Mouse (Mus musculus) myocyte (in vitro differentiated cells): ENCODE data around the gene Sf3b6. TPM values are rescaled to one million over a fixed set of nuclear protein-coding genes. Genes with fewer than 3 reads are reported as not detected.

Experiments
- H3K27me3 ChIP-seq: one replicate; pipeline ENCODE4 v1.6.1; 2011; ENCODE audit not compliant: control insufficient read depth, insufficient read depth, insufficient read length
- H3K36me3 ChIP-seq: one replicate; pipeline ENCODE4 v1.6.1; 2011; ENCODE audit not compliant: control insufficient read depth, insufficient read depth
- H3K4me2 ChIP-seq: one replicate; pipeline ENCODE4 v1.6.1; 2011; ENCODE audit warnings: low read depth, control low read depth
- H3K4me3 ChIP-seq: one replicate; pipeline ENCODE4 v1.5.1; 2011; ENCODE audit warnings: mild to moderate bottlenecking, control low read depth, moderate library complexity
- H3K79me2 ChIP-seq: one replicate; pipeline ENCODE4 v1.6.1; 2011; ENCODE audit not compliant: control insufficient read depth, insufficient read depth
- H3ac ChIP-seq: one replicate; pipeline ENCODE4 v1.6.1; 2011; ENCODE audit not compliant: control insufficient read depth, insufficient read length
- CEBPB ChIP-seq: IDR thresholded peaks from 2 replicates; pipeline ENCODE4 v1.6.1; 2011; ENCODE audit warnings: mild to moderate bottlenecking, moderate library complexity; ENCODE audit not compliant: poor library complexity, insufficient read depth, severe bottlenecking
- E2F4 ChIP-seq: IDR thresholded peaks from one replicate; pipeline ENCODE4 v1.6.1; 2011; ENCODE audit warnings: mild to moderate bottlenecking, control low read depth, moderate library complexity; ENCODE audit not compliant: insufficient read depth
- MAX ChIP-seq: IDR thresholded peaks from one replicate; pipeline ENCODE4 v1.6.1; 2011; ENCODE audit warnings: low read depth, mild to moderate bottlenecking, control low read depth
- MYOD1 ChIP-seq, 3 experiments: IDR thresholded peaks; one replicate each; pipeline ENCODE4 v1.6.1; 2011; ENCODE audit warnings: control low read depth in 2 of 3, low read depth in 2 of 3, mild to moderate bottlenecking in 2 of 3, moderate library complexity in 1 of 3; ENCODE audit not compliant: insufficient read length in 2 of 3, control insufficient read depth in 1 of 3
- MYOG ChIP-seq, 3 experiments: IDR thresholded peaks; one replicate each; pipeline ENCODE4 v1.6.1; 2011; ENCODE audit warnings: control low read depth in 2 of 3, low read depth in 2 of 3, mild to moderate bottlenecking in 2 of 3; ENCODE audit not compliant: insufficient read length in 2 of 3, control insufficient read depth in 1 of 3, insufficient read depth in 1 of 3
- POLR2A ChIP-seq: IDR thresholded peaks from one replicate; pipeline ENCODE4 v1.6.1; 2011; ENCODE audit warnings: low read depth, mild to moderate bottlenecking, control low read depth, moderate library complexity; ENCODE audit not compliant: insufficient read length
- POLR2AphosphoS2 ChIP-seq: IDR thresholded peaks from one replicate; pipeline ENCODE4 v1.6.1; 2011; ENCODE audit warnings: low read depth, control low read depth; ENCODE audit not compliant: insufficient read length
- REST ChIP-seq: IDR thresholded peaks from one replicate; pipeline ENCODE4 v1.6.1; 2011; ENCODE audit warnings: mild to moderate bottlenecking, control low read depth, moderate library complexity; ENCODE audit not compliant: insufficient read depth, insufficient read length
- SRF ChIP-seq: IDR thresholded peaks from one replicate; pipeline ENCODE4 v1.6.1; 2011; ENCODE audit warnings: low read depth; ENCODE audit not compliant: control insufficient read depth, insufficient read length
- TCF12 ChIP-seq: IDR thresholded peaks from one replicate; pipeline ENCODE4 v1.6.1; 2011; ENCODE audit warnings: mild to moderate bottlenecking, control low read depth; ENCODE audit not compliant: poor library complexity, insufficient read depth, severe bottlenecking
- TCF3 ChIP-seq: IDR thresholded peaks from one replicate; pipeline ENCODE4 v1.6.1; 2011; ENCODE audit warnings: low read depth, control low read depth; ENCODE audit not compliant: insufficient read length
- USF1 ChIP-seq: IDR thresholded peaks from one replicate; pipeline ENCODE4 v1.6.1; 2011; ENCODE audit warnings: low read depth, mild to moderate bottlenecking, control low read depth, moderate library complexity
- polyA plus RNA-seq: library from polyadenylated mRNA; unstranded; fragments of >200 nt; fragmentation: generic; extraction: Trizol; gene quantifications from one replicate; pipeline ENCODE4 v1.2.1, GENCODE M21; 2012; ENCODE audit warnings: missing spikeins

The Sf3b6 gene
- 100.0 TPM for polyA plus RNA-seq

DNA sequence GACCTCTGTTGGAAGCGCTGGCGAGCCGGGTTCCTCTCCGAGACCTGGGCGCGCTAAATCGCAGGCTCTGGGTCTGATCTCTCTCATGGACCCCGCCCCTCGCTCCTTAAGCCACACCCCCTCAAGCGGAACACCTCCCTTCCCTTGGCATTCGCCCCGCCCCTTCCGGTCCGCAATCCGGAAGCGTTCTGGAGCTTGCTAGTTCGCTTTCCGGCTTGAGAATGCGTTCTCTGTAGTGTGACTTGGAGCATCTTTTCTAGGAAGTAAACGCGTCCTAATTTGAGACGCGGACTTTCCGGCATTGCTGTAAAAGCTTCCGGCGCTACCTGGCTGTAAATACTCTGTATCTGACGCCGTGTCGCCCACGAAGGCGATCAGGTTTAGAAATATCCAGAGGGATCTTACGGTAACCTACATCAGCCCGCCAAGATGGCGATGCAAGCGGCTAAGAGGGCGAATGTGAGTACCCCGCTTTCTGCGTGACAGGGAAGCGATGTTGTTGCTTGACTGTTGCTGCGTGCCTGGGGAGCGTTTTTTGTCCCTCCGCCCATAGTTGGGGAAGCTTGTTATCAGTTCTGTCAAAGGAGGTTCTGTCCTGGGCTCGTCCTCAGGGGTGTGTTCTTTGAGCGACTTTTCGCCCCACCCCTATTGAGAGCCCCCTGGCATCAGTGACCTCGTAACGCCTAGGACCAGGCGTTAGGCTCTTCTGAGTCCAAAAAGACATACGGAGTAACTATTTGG is at the start of gene Sf3b6:
TSS of gene Sf3b6 (plus strand) at position 184 of the 741 bp plus-strand sequence.
- Histone ChIP-seq H3ac (peak within 1 kb of the TSS; percentile 35), H3K4me3 (peak within 1 kb of the TSS; percentile 99), H3K36me3 (peaks cover 21% of the 10 kb centered on the region), H3K27me3 (no peaks in the 10 kb centered on the region), H3K79me2 (peaks cover 39% of the 10 kb centered on the region), H3K4me2 (peak within 1 kb of the TSS; percentile 95)
- TF ChIP-seq MAX (no peak), POLR2A (peak; percentile 74), POLR2AphosphoS2 (peak; percentile 86)

- TF ChIP-seq POLR2A (peak; percentile 68), REST (no peak), CEBPB (no peak), SRF (no peak), MYOG (IDR thresholded peaks at IDR 0.05; ENCODE audit: control insufficient read depth in 1 of 3, insufficient read depth in 1 of 3, insufficient read length in 2 of 3, low read depth in 2 of 3) (peak in 1 of 3 experiments; percentile 1), TCF3 (no peak), MAX (no peak), E2F4 (no peak), MYOD1 (IDR thresholded peaks at IDR 0.05; ENCODE audit: control insufficient read depth in 1 of 3, insufficient read length in 2 of 3, low read depth in 2 of 3) (peak in 1 of 3 experiments; percentile 23), TCF12 (no peak), POLR2AphosphoS2 (no peak), USF1 (no peak)
- Histone ChIP-seq H3K36me3 (no peaks in the 10 kb centered on the region), H3K4me3 (peak within 1 kb of the TSS; percentile 23), H3ac (peak within 1 kb of the TSS; percentile 5), H3K27me3 (no peaks in the 10 kb centered on the region), H3K4me2 (peak within 1 kb of the TSS; percentile 71), H3K79me2 (no peaks in the 10 kb centered on the region)
These were observed 48.6 kb upstream of the Sf3b6 start, which contains the start of the genes Pfn4 and Fam228b for GRCm38 (mm10) chr12:4768492-4769332. Pfn4 (plus strand) TSS chr12:4769022. Fam228b (minus strand) TSS chr12:4769267.

GRCm38 (mm10) chr12:4769333-4769723 is 48.0 kb upstream of the Sf3b6 start:
- Histone ChIP-seq H3K4me3 (peak overlapping the region; percentile 23), H3K36me3 (no peaks in the 10 kb centered on the region), H3K4me2 (peak overlapping the region; percentile 71), H3ac (peak overlapping the region; percentile 5), H3K27me3 (no peaks in the 10 kb centered on the region), H3K79me2 (no peaks in the 10 kb centered on the region)
- no peak for TF ChIP-seq MYOD1 (IDR thresholded peaks at IDR 0.05; ENCODE audit: control insufficient read depth in 1 of 3, insufficient read length in 2 of 3, low read depth in 2 of 3)
- TF ChIP-seq CEBPB = no peak
- no peak for TF ChIP-seq POLR2AphosphoS2
- no peak for TF ChIP-seq E2F4
- no peak for TF ChIP-seq SRF

DNA sequence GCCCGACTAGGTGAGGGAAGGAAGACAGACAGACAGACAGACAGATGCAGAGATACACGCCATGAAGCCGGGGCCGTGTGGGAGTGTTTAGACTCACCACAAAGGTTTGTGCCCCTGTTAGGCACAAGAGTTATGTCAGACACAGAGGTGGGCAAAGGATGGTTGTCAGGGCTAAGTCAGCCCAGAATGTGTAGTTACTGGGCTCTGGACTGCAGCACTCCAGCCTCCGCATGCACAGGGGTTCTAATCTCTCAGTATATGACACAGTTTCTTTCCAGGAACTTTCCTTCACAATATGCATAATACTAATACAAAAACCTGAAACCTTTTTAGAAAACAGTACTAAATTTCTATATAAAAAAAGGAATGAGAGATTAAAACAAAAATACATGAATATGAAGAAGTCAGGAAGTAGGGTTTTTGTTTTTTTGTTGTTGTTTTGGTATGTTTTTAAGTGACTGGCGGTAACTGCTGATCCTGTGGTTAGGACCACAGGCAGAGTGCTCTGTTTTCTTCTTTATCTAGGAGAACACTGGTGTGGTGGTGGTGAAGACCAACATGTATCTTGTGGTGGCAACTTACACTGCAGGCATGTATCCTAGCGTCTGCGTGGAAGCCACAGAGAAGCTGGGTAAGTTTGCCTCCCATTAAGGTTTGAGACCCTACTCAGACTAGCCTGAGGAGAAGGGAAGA is 42.3 kb upstream of the Sf3b6 start:
- no peak for TF ChIP-seq SRF
- TF ChIP-seq USF1 = no peak
- no peak for TF ChIP-seq TCF3
- no peak for TF ChIP-seq REST
- TF ChIP-seq TCF12 = no peak
- no peak for TF ChIP-seq CEBPB
- TF ChIP-seq MYOD1 (IDR thresholded peaks at IDR 0.05; ENCODE audit: control insufficient read depth in 1 of 3, insufficient read length in 2 of 3, low read depth in 2 of 3) = no peak
- Histone ChIP-seq H3K36me3 (no peaks in the 10 kb centered on the region), H3K79me2 (no peaks in the 10 kb centered on the region), H3K4me2 (no peak overlapping the region), H3K4me3 (no peak overlapping the region), H3K27me3 (no peaks in the 10 kb centered on the region), H3ac (no peak overlapping the region)

DNA sequence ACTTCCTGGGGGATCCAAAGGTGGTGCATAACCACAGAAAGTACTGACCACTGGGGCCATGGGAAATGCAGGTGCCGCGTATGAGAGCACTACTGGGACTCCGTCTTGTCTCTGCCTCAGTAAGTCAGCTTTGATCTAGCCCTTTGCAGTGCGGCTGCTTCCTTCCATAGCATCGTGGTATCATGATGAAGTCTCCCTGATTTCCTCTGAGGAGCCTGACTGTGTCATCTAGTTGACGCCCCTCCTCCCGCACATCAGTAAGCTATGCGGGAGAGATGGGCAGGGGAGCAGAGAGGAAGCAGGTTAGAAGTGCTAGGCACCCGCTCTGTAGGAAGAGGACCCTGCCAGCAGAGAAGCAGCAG is 41.8 kb upstream of the Sf3b6 start:
- Histone ChIP-seq H3ac (no peak overlapping the region), H3K4me3 (no peak overlapping the region), H3K27me3 (no peaks in the 10 kb centered on the region), H3K79me2 (no peaks in the 10 kb centered on the region), H3K36me3 (no peaks in the 10 kb centered on the region), H3K4me2 (no peak overlapping the region)
- TF ChIP-seq TCF12 (no peak), CEBPB (no peak), E2F4 (no peak), SRF (no peak), MYOG (IDR thresholded peaks at IDR 0.05; ENCODE audit: control insufficient read depth in 1 of 3, insufficient read depth in 1 of 3, insufficient read length in 2 of 3, low read depth in 2 of 3) (no peak), POLR2AphosphoS2 (no peak), TCF3 (no peak), MAX (no peak)
